Mouse (Mus musculus): Measurements from ENCODE around the gene Ccdc92b. TPM values are rescaled to one million over a fixed set of nuclear protein-coding genes. Genes with fewer than 3 reads are reported as not detected.
A peak's percentile ranks its signal among the peaks of the same experiment; 100 is the strongest.
"Not testable (repeated sequence)": the region's sequence is repeated elsewhere in the genome, so short reads cannot be mapped to it uniquely, and the experiment has no call there.

Ccdc92b gene
- polyA plus RNA-seq (2012; rRNA removed) = 0.58 and 0.73 TPM in 2 replicates

- no peak for DNase-seq (ENCODE audit: low read depth, low spot score)
- WGBS = 2% methylated on average over 57 of the region's 63 CpGs
Measured at GRCm38 (mm10) chr11:74619201-74619955, at the start of gene Ccdc92b. Ccdc92b (plus strand) TSS chr11:74619605.

GRCm38 (mm10) chr11:74569735-74570134 is 49.7 kb upstream of the Ccdc92b start:
- WGBS = 88% methylated on average over 6 of the region's 6 CpGs
- DNase-seq (ENCODE audit: low read depth, low spot score) = no peak

- WGBS = 58% methylated on average over 6 of the region's 6 CpGs
- no peak for DNase-seq (ENCODE audit: low read depth, low spot score)
Measured at GRCm38 (mm10) chr11:74572459-74573061, 46.8 kb upstream of the Ccdc92b start.

- 57% methylated on average over 4 of the region's 4 CpGs for WGBS
Measured at GRCm38 (mm10) chr11:74574768-74575434, 44.5 kb upstream of the Ccdc92b start.

GRCm38 (mm10) chr11:74575940-74576339 is 43.5 kb upstream of the Ccdc92b start:
- WGBS = 71% methylated on average over 3 of the region's 3 CpGs
- no peak for DNase-seq (ENCODE audit: low read depth, low spot score)

More at GRCm38 (mm10) chr11:74574768-74575434, 44.5 kb upstream of the Ccdc92b start:
- DNase-seq (ENCODE audit: low read depth, low spot score) = no peak

- no peak for DNase-seq (ENCODE audit: low read depth, low spot score)
- 35% methylated on average over 3 of the region's 3 CpGs for WGBS
Measured at GRCm38 (mm10) chr11:74577068-74577467, 42.3 kb upstream of the Ccdc92b start.

GRCm38 (mm10) chr11:74581333-74581732 is 38.1 kb upstream of the Ccdc92b start:
- DNase-seq (ENCODE audit: low read depth, low spot score) = not testable (repeated sequence)
- 58% methylated on average over 4 of the region's 4 CpGs for WGBS

- no peak for DNase-seq (ENCODE audit: low read depth, low spot score)
- 85% methylated on average over 3 of the region's 3 CpGs for WGBS
Measured at GRCm38 (mm10) chr11:74582464-74582863, 36.9 kb upstream of the Ccdc92b start.

GRCm38 (mm10) chr11:74583824-74584349 is 35.5 kb upstream of the Ccdc92b start:
- DNase-seq (ENCODE audit: low read depth, low spot score) = no peak
- WGBS = 62% methylated on average over 7 of the region's 7 CpGs

GRCm38 (mm10) chr11:74584946-74585723 is 34.3 kb upstream of the Ccdc92b start:
- DNase-seq (ENCODE audit: low read depth, low spot score) = no peak

GRCm38 (mm10) chr11:74586401-74586800 is 33.0 kb upstream of the Ccdc92b start:
- 65% methylated on average over 5 of the region's 5 CpGs for WGBS
- no peak for DNase-seq (ENCODE audit: low read depth, low spot score)

More at GRCm38 (mm10) chr11:74584946-74585723, 34.3 kb upstream of the Ccdc92b start:
- 60% methylated on average over 10 of the region's 10 CpGs for WGBS

- WGBS = 3% methylated on average over 66 of the region's 66 CpGs
Measured at GRCm38 (mm10) chr11:74589401-74590238, 29.8 kb upstream of the Ccdc92b start.

GRCm38 (mm10) chr11:74590239-74590596 is 29.2 kb upstream of the Ccdc92b start:
- no peak for DNase-seq (ENCODE audit: low read depth, low spot score)
- WGBS = 2% methylated on average over 25 of the region's 25 CpGs

More at GRCm38 (mm10) chr11:74589401-74590238, 29.8 kb upstream of the Ccdc92b start:
- DNase-seq (ENCODE audit: low read depth, low spot score) = no peak

- 47% methylated on average over 13 of the region's 13 CpGs for WGBS
- no peak for DNase-seq (ENCODE audit: low read depth, low spot score)
Measured at GRCm38 (mm10) chr11:74590691-74591090, 28.7 kb upstream of the Ccdc92b start.

GRCm38 (mm10) chr11:74592246-74592645 is 27.2 kb upstream of the Ccdc92b start:
- 78% methylated on average over 3 of the region's 3 CpGs for WGBS
- no peak for DNase-seq (ENCODE audit: low read depth, low spot score)

GRCm38 (mm10) chr11:74597283-74597989 is 22.0 kb upstream of the Ccdc92b start:
- WGBS = 19% methylated on average over 4 of the region's 4 CpGs
- peak; percentile 98 for DNase-seq (ENCODE audit: low read depth, low spot score)

- no peak for DNase-seq (ENCODE audit: low read depth, low spot score)
Measured at GRCm38 (mm10) chr11:74597990-74598337, 21.4 kb upstream of the Ccdc92b start.

- 92% methylated on average over 1 of the region's 1 CpGs for WGBS
- DNase-seq (ENCODE audit: low read depth, low spot score) = no peak
Measured at GRCm38 (mm10) chr11:74602286-74602685, 17.1 kb upstream of the Ccdc92b start.

All from large intestine, adult 2 months (tissue).